Mouse (Mus musculus) spleen, adult 2 months (tissue): ENCODE measurements around the gene Rrp8.

Source experiments
- CTCF ChIP-seq: fragments of 200-500 bp; IDR thresholded peaks from 2 replicates; pipeline ENCODE4 v1.5.1; 2011; ENCODE audit warnings: mild to moderate bottlenecking, inconsistent platforms; ENCODE audit not compliant: insufficient read depth, insufficient read length, insufficient replicate concordance; ENCODE audit errors: extremely low read depth
- POLR2A ChIP-seq: fragments of 200-500 bp; IDR thresholded peaks from 2 replicates; pipeline ENCODE4 v1.6.1; 2011; ENCODE audit warnings: low read depth, low read length, inconsistent platforms

DNA sequence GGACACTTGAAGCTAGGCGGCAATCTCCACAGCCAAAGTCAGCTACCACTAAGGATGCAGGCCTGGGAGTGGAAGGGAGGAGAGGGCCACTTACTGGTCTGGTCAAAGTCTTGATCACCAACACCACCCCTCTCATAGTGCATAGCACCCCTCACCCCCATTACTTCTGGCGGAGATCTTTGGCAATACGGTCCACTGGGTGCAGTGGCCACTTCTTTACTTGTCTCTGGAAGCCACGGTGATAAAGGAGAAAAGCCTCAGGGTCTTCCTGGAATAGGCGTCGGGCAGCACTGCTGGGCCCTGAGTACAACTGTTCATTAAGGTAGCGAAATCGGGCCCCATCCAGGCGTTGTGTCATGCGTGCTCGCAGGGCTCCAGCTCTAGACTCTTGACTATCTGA is 3.3 kb downstream of the Rrp8 start:
- TF ChIP-seq CTCF (no peak), POLR2A (no peak)
